Mouse (Mus musculus) c-Kit-positive CD71-negative TER-119-negative erythroid progenitor cells, embryonic 14.5 days (primary cell): Measurements from ENCODE around the gene Umodl1.

ENCODE experiments used
- DNase-seq: peaks from one replicate; pipeline ENCODE4 v3.0.0-alpha.2; 2013; ENCODE audit warnings: low read depth

Gene Umodl1

GRCm38 (mm10) chr17:31038381-31038780, 83.9 kb downstream of the Umodl1 start:
- DNase-seq: no peak

GRCm38 (mm10) chr17:31039626-31040025, 85.2 kb downstream of the Umodl1 start:
- peak; percentile 53 for DNase-seq

- DNase-seq: no peak
These were observed 86.0 kb downstream of the Umodl1 start for GRCm38 (mm10) chr17:31040421-31040820.

- DNase-seq: no peak
These were observed 88.3 kb downstream of the Umodl1 start for GRCm38 (mm10) chr17:31042751-31043150.

GRCm38 (mm10) chr17:31057151-31057890, 102.9 kb downstream of the Umodl1 start, which contains the start of gene Abcg1:
Gene Abcg1 (plus strand): TSS chr17:31057675.
- DNase-seq: no peak

GRCm38 (mm10) chr17:31057891-31058744, 103.7 kb downstream of the Umodl1 start:
- no peak for DNase-seq

- DNase-seq: no peak
These were observed 104.3 kb downstream of the Umodl1 start for GRCm38 (mm10) chr17:31058745-31059085.

- no peak for DNase-seq
These were observed 105.8 kb downstream of the Umodl1 start for GRCm38 (mm10) chr17:31060196-31060587.
